Mouse (Mus musculus) bone marrow macrophage, adult 2 months (primary cell): ENCODE data around the gene Rnf19b.

ENCODE experiments used
- CTCF ChIP-seq: IDR thresholded peaks from 2 replicates; pipeline ENCODE4 v1.5.1; 2012; ENCODE audit warnings: low read depth, mild to moderate bottlenecking, low read length, moderate library complexity
- POLR2A ChIP-seq: IDR thresholded peaks from 2 replicates; pipeline ENCODE4 v1.6.1; 2012; ENCODE audit warnings: mild to moderate bottlenecking, low read depth, low read length, borderline replicate concordance

DNA sequence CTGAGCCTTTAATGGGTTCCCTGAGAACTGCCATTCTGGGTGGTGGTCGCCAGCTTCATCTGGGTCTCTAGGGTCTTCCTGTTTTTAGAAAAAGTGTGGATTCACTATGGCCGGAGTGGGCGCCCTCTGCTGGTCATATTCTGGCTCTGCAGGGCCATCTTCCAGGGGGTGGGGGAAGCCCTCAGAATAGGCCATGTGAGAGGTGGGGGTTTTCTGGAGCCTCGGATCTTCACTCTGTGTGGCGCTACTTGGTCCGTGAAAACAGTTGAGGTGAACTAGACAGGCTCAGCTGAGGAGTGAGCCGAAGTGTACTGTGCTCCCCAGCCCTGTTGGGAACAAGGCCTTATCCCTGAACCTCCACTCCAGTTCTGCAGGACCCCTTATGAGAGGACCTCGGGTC is 72.1 kb downstream of the Rnf19b start:
- TF ChIP-seq POLR2A (no peak), CTCF (peak; percentile 98)
